Mouse (Mus musculus): ENCODE measurements around the gene Thap4. TPM values are rescaled to one million over a fixed set of nuclear protein-coding genes. Genes with fewer than 3 reads are reported as not detected.
A peak's percentile ranks its signal among the peaks of the same experiment; 100 is the strongest.

Gene Thap4
- polyA plus RNA-seq (2014; fragmentation: Nextera tagmentation; extraction: Ambion mirVana), result 60.1 and 63.8 TPM in 2 replicates

DNA sequence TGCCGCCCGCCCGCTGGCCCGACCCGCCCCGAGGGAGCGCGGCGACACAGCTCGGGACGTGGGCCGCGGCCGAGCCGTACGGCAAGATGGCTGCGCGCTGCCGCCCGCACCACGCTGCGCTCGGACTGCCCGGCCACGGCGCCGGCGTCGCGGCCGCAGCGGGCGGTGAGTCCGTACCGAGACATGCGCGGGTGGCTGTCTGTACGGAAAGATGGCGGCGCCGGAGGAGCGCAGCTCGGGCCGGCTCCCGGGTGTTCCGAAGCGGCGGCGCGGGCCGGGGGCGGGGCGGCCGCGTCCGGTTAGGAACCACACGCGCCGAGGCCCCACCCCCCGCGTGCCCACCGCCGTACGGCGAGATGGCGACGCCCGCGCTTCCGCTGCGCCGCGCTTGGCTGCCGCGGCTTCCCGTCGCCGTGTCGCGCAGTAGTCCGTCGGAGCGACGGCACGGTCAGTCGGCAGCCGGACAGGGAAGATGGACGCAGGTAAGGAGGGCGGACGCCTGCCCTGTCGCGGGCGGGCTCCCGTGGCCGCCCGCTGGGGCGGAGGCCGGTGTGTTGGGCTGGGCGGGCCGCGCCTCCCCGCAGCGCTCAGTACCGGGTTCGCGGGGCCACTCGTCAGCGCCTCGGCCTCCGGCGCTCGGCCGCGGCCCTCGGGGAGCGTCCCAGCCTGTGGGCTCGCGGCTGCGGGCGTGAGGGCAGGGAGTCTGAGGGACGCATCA, at the start of gene Thap4:
Thap4 (minus strand) TSS at position 292 of the 718 bp plus-strand sequence.
- H3K9ac ChIP-seq (ENCODE audit: low read length), result peak within 1 kb of the TSS; percentile 76
- no peaks in the 10 kb centered on the region for H3K9me3 ChIP-seq (ENCODE audit: control insufficient read depth, low read length)
- WGBS, result under 1% methylated on average over 114 of the region's 121 CpGs
- H3K4me3 ChIP-seq (ENCODE audit: low read depth, low read length), result peak within 1 kb of the TSS; percentile 92
- H3K27me3 ChIP-seq (replicated peaks; ENCODE audit: control insufficient read depth, insufficient read depth, low read length), result no peaks in the 10 kb centered on the region
- DNase-seq (ENCODE audit: low spot score) (peak; percentile 91), ATAC-seq (replicated peaks; ENCODE audit: low FRiP score, low TSS enrichment, low read depth) (peak; percentile 92)
- peak within 1 kb of the TSS; percentile 70 for H3K4me2 ChIP-seq (ENCODE audit: low read length)
- H3K27ac ChIP-seq (ENCODE audit: low read depth), result peak within 1 kb of the TSS; percentile 69
- peaks cover 10% of the 10 kb centered on the region for H3K4me1 ChIP-seq (replicated peaks; ENCODE audit: control insufficient read depth, insufficient read depth, low read length)
- peaks cover 8% of the 10 kb centered on the region for H3K36me3 ChIP-seq (ENCODE audit: control insufficient read depth, insufficient read depth, low read length)

GRCm38 (mm10) chr1:93803556-93804507, 49.2 kb upstream of the Thap4 start, which contains the start of gene Ing5:
Gene Ing5, plus strand, starts transcription at chr1:93803965.
- Histone ChIP-seq H3K36me3 (ENCODE audit: control insufficient read depth, insufficient read depth, low read length) (peaks cover 48% of the 10 kb centered on the region), H3K27ac (ENCODE audit: low read depth) (peak within 1 kb of the TSS; percentile 96), H3K9me3 (ENCODE audit: control insufficient read depth, low read length) (no peaks in the 10 kb centered on the region), H3K27me3 (replicated peaks; ENCODE audit: control insufficient read depth, insufficient read depth, low read length) (no peaks in the 10 kb centered on the region), H3K4me3 (ENCODE audit: low read depth, low read length) (peak within 1 kb of the TSS; percentile 76), H3K4me2 (ENCODE audit: low read length) (peak within 1 kb of the TSS; percentile 94), H3K9ac (ENCODE audit: low read length) (peak within 1 kb of the TSS; percentile 89), H3K4me1 (replicated peaks; ENCODE audit: control insufficient read depth, insufficient read depth, low read length) (peaks cover 18% of the 10 kb centered on the region)
- DNase-seq (ENCODE audit: low spot score) (peak; percentile 100), ATAC-seq (replicated peaks; ENCODE audit: low FRiP score, low TSS enrichment, low read depth) (peak; percentile 93)
- under 1% methylated on average over 86 of the region's 94 CpGs for WGBS

GRCm38 (mm10) chr1:93802771-93803170, 48.1 kb upstream of the Thap4 start:
- Histone ChIP-seq H3K9me3 (ENCODE audit: control insufficient read depth, low read length) (no peaks in the 10 kb centered on the region), H3K9ac (ENCODE audit: low read length) (no peak overlapping the region; the same call in 1 of the 2 replicates), H3K4me3 (ENCODE audit: low read depth, low read length) (peak overlapping the region; percentile 76), H3K4me1 (replicated peaks; ENCODE audit: control insufficient read depth, insufficient read depth, low read length) (peaks cover 18% of the 10 kb centered on the region), H3K4me2 (ENCODE audit: low read length) (peak overlapping the region; percentile 94), H3K36me3 (ENCODE audit: control insufficient read depth, insufficient read depth, low read length) (peaks cover 47% of the 10 kb centered on the region), H3K27me3 (replicated peaks; ENCODE audit: control insufficient read depth, insufficient read depth, low read length) (no peaks in the 10 kb centered on the region), H3K27ac (ENCODE audit: low read depth) (peak overlapping the region; percentile 96)
- WGBS, result 79% methylated on average over 5 of the region's 5 CpGs
- ATAC-seq (replicated peaks; ENCODE audit: low FRiP score, low TSS enrichment, low read depth), result no peak
- DNase-seq (ENCODE audit: low spot score), result no peak

DNA sequence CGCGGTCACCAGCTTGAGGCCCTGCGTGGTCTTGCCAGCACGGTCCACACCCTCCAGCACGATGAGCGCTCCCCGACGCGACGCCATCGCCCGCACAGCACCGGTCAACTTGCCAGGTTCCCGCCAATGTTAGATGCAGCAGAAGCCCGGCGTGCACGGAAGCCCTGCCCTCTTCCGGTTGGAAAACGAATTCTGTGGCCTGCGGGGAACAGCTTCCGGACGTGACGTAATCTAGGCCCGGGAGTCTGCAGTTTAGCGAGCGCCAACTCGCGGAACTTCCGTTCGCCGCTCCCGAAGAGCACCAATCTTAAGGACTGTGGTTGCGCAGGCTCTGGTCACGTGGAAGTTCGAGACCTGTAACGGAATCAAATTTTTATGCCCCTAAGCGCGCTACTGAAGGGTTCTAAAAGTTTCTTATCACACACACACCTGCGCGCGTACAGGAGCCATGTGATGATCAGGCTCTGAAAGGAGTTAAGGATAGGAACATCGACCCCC, 47.1 kb upstream of the Thap4 start, which contains the start of gene Dtymk:
Dtymk (minus strand) TSS at position 194 of the 498 bp plus-strand sequence.
- peak; percentile 63 for ATAC-seq (replicated peaks; ENCODE audit: low FRiP score, low TSS enrichment, low read depth)
- under 1% methylated on average over 42 of the region's 42 CpGs for WGBS
- Histone ChIP-seq H3K36me3 (ENCODE audit: control insufficient read depth, insufficient read depth, low read length) (peaks cover 47% of the 10 kb centered on the region), H3K4me1 (replicated peaks; ENCODE audit: control insufficient read depth, insufficient read depth, low read length) (peaks cover 18% of the 10 kb centered on the region), H3K9ac (ENCODE audit: low read length) (peak within 1 kb of the TSS; percentile 72), H3K27me3 (replicated peaks; ENCODE audit: control insufficient read depth, insufficient read depth, low read length) (no peaks in the 10 kb centered on the region), H3K9me3 (ENCODE audit: control insufficient read depth, low read length) (no peaks in the 10 kb centered on the region), H3K27ac (ENCODE audit: low read depth) (peak within 1 kb of the TSS; percentile 84), H3K4me2 (ENCODE audit: low read length) (peak within 1 kb of the TSS; percentile 94), H3K4me3 (ENCODE audit: low read depth, low read length) (peak within 1 kb of the TSS; percentile 63)
- DNase-seq (ENCODE audit: low spot score), result peak; percentile 92

DNA sequence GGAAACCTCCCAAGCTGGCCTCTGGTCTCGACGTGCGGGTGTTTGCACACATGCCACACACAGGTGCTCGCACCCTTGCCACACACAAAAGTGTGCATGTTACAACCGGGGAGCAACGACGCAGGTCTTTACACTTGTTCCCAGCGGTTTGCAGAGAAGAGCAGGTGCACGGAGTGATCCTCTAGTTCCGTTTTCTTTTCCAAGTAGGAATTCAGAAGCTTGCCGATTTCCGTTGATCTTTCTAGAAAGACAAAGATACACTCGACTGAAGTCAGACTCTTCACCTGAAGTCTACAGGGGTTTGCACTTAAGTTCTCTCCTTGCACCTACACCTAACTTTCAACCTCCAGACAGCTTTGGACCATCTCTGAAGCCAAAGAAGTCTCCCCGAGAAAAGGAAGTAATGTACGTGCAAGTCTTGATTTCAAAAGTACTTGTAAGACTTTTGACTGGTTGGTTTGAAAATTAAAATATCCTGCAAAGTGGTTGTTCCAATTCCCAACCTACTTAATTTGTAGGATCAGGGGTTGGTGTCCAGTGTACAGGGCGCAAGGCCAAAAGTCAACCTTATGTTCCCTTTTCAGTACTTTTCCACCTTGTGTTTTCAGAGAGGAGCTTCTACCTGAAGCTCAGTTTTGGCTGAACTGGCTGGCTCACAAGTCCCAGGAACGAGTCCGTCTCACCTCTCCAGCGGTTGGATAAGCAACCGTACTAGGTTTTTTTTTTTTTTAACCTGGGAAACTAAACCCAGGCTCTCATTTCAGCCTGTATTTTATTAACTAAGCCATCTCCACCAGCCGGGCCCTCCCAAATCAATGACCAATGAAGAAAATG, 46.2 kb upstream of the Thap4 start:
- no peak for ATAC-seq (replicated peaks; ENCODE audit: low FRiP score, low TSS enrichment, low read depth)
- Histone ChIP-seq H3K9ac (ENCODE audit: low read length) (peak overlapping the region; percentile 72), H3K4me3 (ENCODE audit: low read depth, low read length) (peak overlapping the region; percentile 63), H3K9me3 (ENCODE audit: control insufficient read depth, low read length) (no peaks in the 10 kb centered on the region), H3K4me1 (replicated peaks; ENCODE audit: control insufficient read depth, insufficient read depth, low read length) (peaks cover 18% of the 10 kb centered on the region), H3K27ac (ENCODE audit: low read depth) (no peak overlapping the region; the same call in 1 of the 2 replicates), H3K4me2 (ENCODE audit: low read length) (peak overlapping the region; percentile 94), H3K27me3 (replicated peaks; ENCODE audit: control insufficient read depth, insufficient read depth, low read length) (no peaks in the 10 kb centered on the region), H3K36me3 (ENCODE audit: control insufficient read depth, insufficient read depth, low read length) (peaks cover 44% of the 10 kb centered on the region)
- no peak for DNase-seq (ENCODE audit: low spot score)
- 75% methylated on average over 21 of the region's 21 CpGs for WGBS

GRCm38 (mm10) chr1:93795886-93796285, 41.2 kb upstream of the Thap4 start:
- Histone ChIP-seq H3K27ac (ENCODE audit: low read depth) (no peak overlapping the region), H3K4me2 (ENCODE audit: low read length) (no peak overlapping the region), H3K9ac (ENCODE audit: low read length) (no peak overlapping the region), H3K4me3 (ENCODE audit: low read depth, low read length) (no peak overlapping the region), H3K36me3 (ENCODE audit: control insufficient read depth, insufficient read depth, low read length) (peaks cover 85% of the 10 kb centered on the region), H3K9me3 (ENCODE audit: control insufficient read depth, low read length) (no peaks in the 10 kb centered on the region; the same call in 1 of the 2 replicates), H3K27me3 (replicated peaks; ENCODE audit: control insufficient read depth, insufficient read depth, low read length) (no peaks in the 10 kb centered on the region), H3K4me1 (replicated peaks; ENCODE audit: control insufficient read depth, insufficient read depth, low read length) (no peaks in the 10 kb centered on the region; the same call in 1 of the 2 replicates)
- DNase-seq (ENCODE audit: low spot score), result no peak
- 84% methylated on average over 8 of the region's 8 CpGs for WGBS
- ATAC-seq (replicated peaks; ENCODE audit: low FRiP score, low TSS enrichment, low read depth), result no peak

GRCm38 (mm10) chr1:93794526-93794925, 39.9 kb upstream of the Thap4 start:
- ATAC-seq (replicated peaks; ENCODE audit: low FRiP score, low TSS enrichment, low read depth) (no peak), DNase-seq (ENCODE audit: low spot score) (no peak)
- H3K36me3 ChIP-seq (ENCODE audit: control insufficient read depth, insufficient read depth, low read length), result peaks cover 85% of the 10 kb centered on the region
- no peaks in the 10 kb centered on the region; the same call in 1 of the 2 replicates for H3K9me3 ChIP-seq (ENCODE audit: control insufficient read depth, low read length)
- 94% methylated on average over 8 of the region's 8 CpGs for WGBS
- H3K4me3 ChIP-seq (ENCODE audit: low read depth, low read length), result no peak overlapping the region
- H3K27me3 ChIP-seq (replicated peaks; ENCODE audit: control insufficient read depth, insufficient read depth, low read length), result no peaks in the 10 kb centered on the region
- no peak overlapping the region for H3K4me2 ChIP-seq (ENCODE audit: low read length)
- H3K9ac ChIP-seq (ENCODE audit: low read length), result no peak overlapping the region
- no peak overlapping the region for H3K27ac ChIP-seq (ENCODE audit: low read depth)
- H3K4me1 ChIP-seq (replicated peaks; ENCODE audit: control insufficient read depth, insufficient read depth, low read length), result no peaks in the 10 kb centered on the region

Data from intestine, embryonic 14.5 days (tissue).